Mouse (Mus musculus) neural tube, embryonic 11.5 days (tissue): ENCODE measurements around the gene Wtap. TPM values are rescaled to one million over a fixed set of nuclear protein-coding genes. Genes with fewer than 3 reads are reported as not detected.
"Not testable (repeated sequence)": the region's sequence is repeated elsewhere in the genome, so short reads cannot be mapped to it uniquely, and the experiment has no call there.

Source experiments
- ATAC-seq: fragments of 200-750 bp; cut with Nextera tagmentation; 2 replicates; pipeline ENCODE4 v1.8.0; 2017; ENCODE audit warnings: moderate number of reproducible peaks, mild to moderate bottlenecking, moderate TSS enrichment, moderate library complexity; ENCODE audit not compliant: insufficient read depth, low FRiP score, low TSS enrichment
- DNase-seq: peaks from one replicate; pipeline ENCODE4 v3.0.0-alpha.2; 2015; ENCODE audit warnings: low spot score
- H3K27ac ChIP-seq: fragments of 300-500 bp; sonication (generic); 2 replicates; pipeline ENCODE4 v1.5.1; 2014; ENCODE audit warnings: low read depth, mild to moderate bottlenecking, low read length
- H3K27me3 ChIP-seq: fragments of 300-500 bp; sonication (generic); 2 replicates; pipeline ENCODE4 v1.6.1; 2014; ENCODE audit warnings: mild to moderate bottlenecking, low read length, mixed read lengths; ENCODE audit not compliant: control insufficient read depth, insufficient read depth
- H3K36me3 ChIP-seq: fragments of 300-500 bp; sonication (generic); 2 replicates; pipeline ENCODE4 v1.6.1; 2014; ENCODE audit warnings: mild to moderate bottlenecking, low read length, moderate library complexity, mixed read lengths; ENCODE audit not compliant: control insufficient read depth, insufficient read depth
- H3K4me1 ChIP-seq: fragments of 300-500 bp; sonication (generic); 2 replicates; pipeline ENCODE4 v1.6.1; 2014; ENCODE audit warnings: low read length, mixed read lengths; ENCODE audit not compliant: control insufficient read depth, insufficient read depth
- H3K4me2 ChIP-seq: fragments of 300-500 bp; sonication (generic); 2 replicates; pipeline ENCODE4 v1.6.1; 2014; ENCODE audit warnings: low read depth, mild to moderate bottlenecking, moderate library complexity
- H3K4me3 ChIP-seq: fragments of 300-500 bp; sonication (generic); 2 replicates; pipeline ENCODE4 v1.5.1; 2014; ENCODE audit warnings: low read depth, low read length
- H3K9ac ChIP-seq: fragments of 300-500 bp; sonication (generic); 2 replicates; pipeline ENCODE4 v1.6.1; 2014; ENCODE audit warnings: mild to moderate bottlenecking, low read length
- H3K9me3 ChIP-seq: fragments of 300-500 bp; sonication (generic); 2 replicates; pipeline ENCODE4 v1.6.1; 2016; ENCODE audit warnings: low read length; ENCODE audit not compliant: control insufficient read depth
- WGBS: fragments of 180-500 bp; shearing (Covaris S2); extraction: QIAGEN DNeasy Blood & Tissue Kit; methylation state at CpG from one replicate; pipeline ENCODE4 v1.1.7; 2014; 5-methylcytosine and 5-hydroxymethylcytosine counted together
- polyA plus RNA-seq: library from polyadenylated mRNA; unstranded; fragments of >200 nt; fragmentation: Nextera tagmentation; extraction: Ambion mirVana; gene quantifications from 2 replicates; pipeline ENCODE4 v1.2.1, GENCODE M21; 2014

Wtap gene
- polyA plus RNA-seq, 1 experiment from 2014 or later = 137 TPM

DNA sequence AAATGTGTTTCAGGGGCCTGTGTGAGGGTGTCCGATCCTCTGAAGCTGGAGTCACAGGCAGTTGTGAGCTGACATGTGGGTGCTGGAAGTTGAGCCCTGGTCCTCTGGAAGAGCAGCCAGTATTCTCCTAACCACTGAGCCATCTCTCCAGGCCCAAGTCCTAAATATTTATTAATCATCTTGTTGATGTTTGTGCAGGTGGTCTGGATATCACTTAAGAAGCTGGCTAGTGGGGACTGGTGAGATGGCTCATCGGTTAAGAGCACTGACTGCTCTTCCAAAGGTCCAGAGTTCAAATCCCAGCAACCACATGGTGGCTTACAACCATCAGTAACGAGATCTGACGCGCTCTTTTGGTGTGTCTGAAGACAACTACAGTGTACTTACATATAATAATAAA lies 44.3 kb downstream of the Wtap start:
- ATAC-seq = no peak
- no peak overlapping the region for H3K27ac ChIP-seq
- H3K9ac ChIP-seq = no peak overlapping the region
- no peak for DNase-seq
- 96% methylated on average over 5 of the region's 5 CpGs for WGBS
- no peaks in the 10 kb centered on the region for H3K27me3 ChIP-seq
- H3K4me1 ChIP-seq = no peaks in the 10 kb centered on the region
- H3K9me3 ChIP-seq = no peaks in the 10 kb centered on the region
- H3K4me3 ChIP-seq = no peak overlapping the region
- H3K4me2 ChIP-seq = no peak overlapping the region
- H3K36me3 ChIP-seq = peaks cover 17% of the 10 kb centered on the region

- Histone ChIP-seq H3K36me3 (peaks cover 15% of the 10 kb centered on the region; the same call in 1 of the 2 replicates), H3K4me2 (no peak overlapping the region), H3K9me3 (no peaks in the 10 kb centered on the region), H3K9ac (no peak overlapping the region), H3K4me3 (no peak overlapping the region), H3K27ac (no peak overlapping the region), H3K27me3 (no peaks in the 10 kb centered on the region), H3K4me1 (no peaks in the 10 kb centered on the region)
- whole genome bisulfite sequencing = 97% methylated on average over 6 of the region's 6 CpGs
- DNase-seq (no peak), ATAC-seq (no peak)
These were observed 51.4 kb downstream of the Wtap start for GRCm38 (mm10) chr17:12942459-12943162.

DNA sequence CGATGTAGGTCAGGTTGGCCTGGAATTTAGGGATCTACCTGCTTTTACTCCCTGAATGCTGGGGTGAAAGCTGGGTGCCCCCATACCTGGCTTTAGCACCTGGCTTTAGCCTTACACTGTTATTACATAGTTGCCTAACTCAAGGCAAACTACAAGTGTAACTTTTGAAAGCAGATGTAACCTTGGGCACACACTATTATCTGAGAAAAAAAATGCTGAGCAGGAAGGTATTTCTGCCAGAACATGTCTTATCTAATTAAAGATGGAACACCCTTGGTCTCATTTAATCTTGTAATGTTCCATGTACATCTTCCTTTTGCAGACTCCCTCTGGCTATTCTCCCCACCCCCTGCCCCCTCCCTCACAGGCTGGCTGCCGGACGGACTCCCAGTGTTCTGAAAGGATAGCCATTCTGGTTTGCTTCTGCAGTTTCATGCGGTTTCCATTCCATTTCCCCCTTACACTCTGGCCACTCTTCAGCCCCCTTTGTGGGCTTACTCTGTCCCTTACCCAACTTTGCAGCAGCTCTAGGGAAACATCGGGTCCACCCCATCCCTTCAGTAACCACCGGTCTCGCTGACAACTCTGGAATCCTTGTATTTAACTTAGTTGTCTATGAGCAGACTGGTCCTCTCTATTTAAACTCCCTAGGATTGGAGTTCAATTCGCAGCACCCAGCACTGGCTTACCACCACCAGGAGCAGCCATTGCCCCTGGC lies 52.3 kb downstream of the Wtap start:
- no peak for DNase-seq
- H3K4me1 ChIP-seq = no peaks in the 10 kb centered on the region
- WGBS = 81% methylated on average over 8 of the region's 8 CpGs
- no peak overlapping the region for H3K4me3 ChIP-seq
- H3K9me3 ChIP-seq = no peaks in the 10 kb centered on the region
- H3K9ac ChIP-seq = no peak overlapping the region
- no peak overlapping the region for H3K27ac ChIP-seq
- H3K27me3 ChIP-seq = no peaks in the 10 kb centered on the region
- H3K4me2 ChIP-seq = no peak overlapping the region
- no peak for ATAC-seq
- H3K36me3 ChIP-seq = peaks cover 14% of the 10 kb centered on the region; the same call in 1 of the 2 replicates

DNA sequence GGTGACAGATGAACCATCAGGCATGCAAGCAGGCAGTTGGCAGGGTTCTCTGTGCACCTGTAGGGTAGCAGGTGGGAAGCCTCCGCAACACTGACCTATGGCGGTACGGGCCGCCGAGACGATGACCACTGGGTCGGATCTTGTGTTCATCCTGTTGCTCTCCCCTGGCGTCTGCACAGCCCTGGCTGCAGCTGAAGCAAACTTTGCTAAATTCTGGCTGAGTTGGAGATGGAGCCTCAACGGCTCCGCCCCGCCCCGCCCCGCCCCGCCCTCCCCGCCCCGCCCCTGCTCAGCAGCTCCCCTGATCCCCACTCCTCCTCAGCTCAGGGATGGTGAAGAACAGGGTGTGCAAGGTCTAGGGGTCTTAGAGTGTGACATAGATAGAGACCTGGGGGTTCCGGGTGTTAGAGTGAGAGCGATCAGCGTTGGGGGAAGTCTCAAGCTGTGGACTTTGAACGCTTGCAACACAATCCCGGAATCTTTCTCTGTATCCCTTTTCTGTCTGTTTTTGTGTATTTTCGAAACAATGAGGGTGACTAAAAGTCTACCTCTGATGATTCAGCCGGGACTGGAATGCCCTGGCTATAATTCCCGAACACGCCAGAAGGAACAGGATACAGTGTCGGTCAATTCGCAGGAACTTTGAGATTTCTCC lies 53.7 kb downstream of the Wtap start, which contains the start of gene Acat3:
Gene Acat3, minus strand, starts transcription at position 450 of the 655 bp plus-strand sequence.
- Histone ChIP-seq H3K27me3 (no peaks in the 10 kb centered on the region), H3K4me1 (no peaks in the 10 kb centered on the region), H3K4me2 (peak within 1 kb of the TSS; percentile 36), H3K4me3 (no peak within 1 kb of the TSS), H3K27ac (no peak within 1 kb of the TSS), H3K9me3 (no peaks in the 10 kb centered on the region), H3K36me3 (peaks cover 9% of the 10 kb centered on the region; the same call in 1 of the 2 replicates), H3K9ac (no peak within 1 kb of the TSS)
- 19% methylated on average over 27 of the region's 27 CpGs for WGBS
- ATAC-seq (peak; percentile 41; the same call in 1 of the 2 replicates), DNase-seq (no peak)

- H3K4me3 ChIP-seq, H3K27me3 ChIP-seq, H3K9me3 ChIP-seq, DNase-seq, H3K9ac ChIP-seq, H3K36me3 ChIP-seq, H3K4me1 ChIP-seq, H3K27ac ChIP-seq: not testable (repeated sequence)
- ATAC-seq = 0 out of 2 replicates have a peak, but pooled peaks have one; percentile 23
- WGBS = 47% methylated on average over 2 of the region's 12 CpGs
- H3K4me2 ChIP-seq = peak overlapping the region; percentile 36
These were observed 54.4 kb downstream of the Wtap start for GRCm38 (mm10) chr17:12939377-12940148.

DNA sequence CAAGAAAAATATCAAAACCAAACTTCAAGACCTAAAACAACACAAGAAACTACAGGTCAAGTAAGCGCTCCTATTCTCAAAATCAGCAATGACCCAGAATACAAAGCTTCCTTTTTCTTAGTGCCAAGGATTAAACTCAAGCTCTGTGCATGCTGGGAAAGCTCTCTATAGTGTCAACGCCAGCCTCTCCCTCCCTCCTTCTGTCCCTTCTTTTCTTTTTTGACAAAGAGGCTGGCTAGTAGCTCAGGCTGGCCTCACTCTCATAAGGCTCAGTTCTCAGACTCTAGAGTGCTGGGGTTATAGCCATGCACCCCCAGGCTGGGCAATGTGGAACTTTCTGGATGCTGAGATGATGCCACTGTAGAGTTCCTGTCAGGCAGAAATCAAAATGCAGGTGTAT lies 55.9 kb downstream of the Wtap start:
- H3K27ac ChIP-seq = no peak overlapping the region
- H3K4me2 ChIP-seq = no peak overlapping the region
- H3K4me1 ChIP-seq = no peaks in the 10 kb centered on the region
- H3K4me3 ChIP-seq = no peak overlapping the region
- H3K9me3 ChIP-seq = no peaks in the 10 kb centered on the region
- no peak overlapping the region for H3K9ac ChIP-seq
- no peak for DNase-seq
- 64% methylated on average over 2 of the region's 2 CpGs for WGBS
- no peaks in the 10 kb centered on the region for H3K27me3 ChIP-seq
- peaks cover under 1% of the 10 kb centered on the region; the same call in 1 of the 2 replicates for H3K36me3 ChIP-seq
- ATAC-seq = no peak

DNA sequence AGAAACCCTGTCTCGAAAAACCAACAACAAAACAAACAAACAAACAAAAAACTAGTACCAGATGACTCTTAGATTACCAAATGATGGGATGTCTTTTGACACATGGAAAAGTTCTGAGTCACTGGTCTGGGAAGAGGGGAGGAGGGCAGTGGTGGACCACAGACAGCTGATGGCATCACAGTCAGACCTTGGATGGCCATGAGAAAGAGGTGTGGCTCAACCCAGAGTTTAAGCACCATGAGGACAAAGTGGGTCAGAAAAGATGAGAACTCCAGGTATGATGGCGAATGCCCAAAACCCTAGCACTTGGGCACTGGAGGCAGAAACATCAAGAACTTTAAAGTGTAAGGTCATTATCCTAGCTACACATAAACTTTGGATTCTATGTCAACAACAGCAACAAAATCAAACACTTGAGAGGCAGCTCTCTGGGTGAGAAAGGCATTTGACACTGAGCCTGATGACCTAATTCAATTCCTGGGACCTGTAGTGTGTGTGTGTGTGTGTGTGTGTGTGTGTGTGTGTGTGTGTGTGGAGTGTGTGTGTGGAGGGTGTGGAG lies 56.5 kb downstream of the Wtap start:
- H3K4me3 ChIP-seq = no peak overlapping the region
- 76% methylated on average over 2 of the region's 2 CpGs for WGBS
- H3K27ac ChIP-seq = no peak overlapping the region
- DNase-seq (no peak), ATAC-seq (no peak)
- no peaks in the 10 kb centered on the region for H3K36me3 ChIP-seq
- no peak overlapping the region for H3K4me2 ChIP-seq
- H3K27me3 ChIP-seq = no peaks in the 10 kb centered on the region
- no peaks in the 10 kb centered on the region for H3K9me3 ChIP-seq
- no peaks in the 10 kb centered on the region for H3K4me1 ChIP-seq
- H3K9ac ChIP-seq = no peak overlapping the region

DNA sequence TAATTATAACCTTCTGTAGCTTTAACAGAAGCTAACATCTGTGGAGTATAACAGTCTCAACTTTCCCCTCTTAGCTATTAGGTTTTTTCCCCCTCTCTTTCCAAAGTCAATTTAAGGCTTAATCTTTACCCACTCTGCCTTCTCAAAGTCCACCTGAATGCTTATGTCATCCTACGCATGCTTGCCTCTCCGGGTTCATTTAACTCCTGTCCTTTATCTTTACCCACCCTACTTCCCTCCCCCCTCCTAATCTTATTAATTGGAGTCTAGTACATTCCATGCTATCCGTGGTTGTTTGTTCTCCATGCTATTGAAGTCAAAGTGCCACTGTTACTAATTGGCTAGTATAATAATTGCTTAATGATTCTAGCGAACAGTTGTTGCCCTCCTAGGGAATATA lies 58.2 kb downstream of the Wtap start:
- 78% methylated on average over 4 of the region's 4 CpGs for WGBS
- DNase-seq = no peak
- ATAC-seq = no peak

More for the DNA sequence above, 58.2 kb downstream of the Wtap start:
- Histone ChIP-seq H3K4me2 (no peak overlapping the region), H3K9ac (no peak overlapping the region), H3K4me1 (no peaks in the 10 kb centered on the region), H3K27me3 (no peaks in the 10 kb centered on the region), H3K4me3 (no peak overlapping the region), H3K9me3 (no peaks in the 10 kb centered on the region), H3K36me3 (no peaks in the 10 kb centered on the region), H3K27ac (no peak overlapping the region)
